Mouse (Mus musculus) ES-E14 (cell line): ENCODE measurements around the gene Daam1. TPM values are rescaled to one million over a fixed set of nuclear protein-coding genes. Genes with fewer than 3 reads are reported as not detected.

ENCODE experiments used
- DNase-seq: peaks from one replicate; pipeline ENCODE4 v3.0.0-alpha.2; 2013; ENCODE audit warnings: low read depth, low spot score
- H3K27ac ChIP-seq: 2 replicates; pipeline ENCODE4 v1.5.1; 2012; ENCODE audit warnings: low read depth, mild to moderate bottlenecking, low read length, moderate library complexity, mixed read lengths; ENCODE audit not compliant: poor library complexity, insufficient read depth, severe bottlenecking
- H3K36me3 ChIP-seq: 2 replicates; pipeline ENCODE4 v1.6.1; 2012; ENCODE audit warnings: mild to moderate bottlenecking, low read length, moderate library complexity, mixed read lengths; ENCODE audit not compliant: control insufficient read depth, poor library complexity, insufficient read depth, severe bottlenecking
- H3K4me1 ChIP-seq, 2 experiments: fragments of 150-350 bp in 1 of 2; sonication (generic) in 1 of 2; 2 replicates each; pipeline ENCODE4 v1.6.1; 2012; ENCODE audit warnings: low read length in 2 of 2, mild to moderate bottlenecking in 1 of 2, mixed read lengths in 1 of 2; ENCODE audit not compliant: control insufficient read depth in 2 of 2, insufficient read depth in 2 of 2, poor library complexity in 1 of 2
- H3K4me3 ChIP-seq, 2 experiments: fragments of 150-350 bp in 1 of 2; sonication (generic) in 1 of 2; 2 replicates each; pipeline ENCODE4 v1.5.1; 2012; ENCODE audit warnings: low read length in 2 of 2, low read depth in 1 of 2, mild to moderate bottlenecking in 1 of 2, mixed read lengths in 1 of 2; ENCODE audit not compliant: insufficient read depth in 1 of 2, poor library complexity in 1 of 2, severe bottlenecking in 1 of 2
- H3K9ac ChIP-seq: 2 replicates; pipeline ENCODE4 v1.6.1; 2012; ENCODE audit warnings: low read depth, mild to moderate bottlenecking, low read length, mixed read lengths; ENCODE audit not compliant: poor library complexity, insufficient read depth, severe bottlenecking
- H3K9me3 ChIP-seq: fragments of 150-350 bp; sonication (generic); 2 replicates; pipeline ENCODE4 v1.6.1; 2012; ENCODE audit warnings: low read depth, mild to moderate bottlenecking, low read length; ENCODE audit not compliant: control insufficient read depth, insufficient read depth
- CHD2 ChIP-seq: IDR thresholded peaks from 2 replicates; pipeline ENCODE4 v1.6.1; 2014; ENCODE audit warnings: mild to moderate bottlenecking, low read depth, low read length, inconsistent platforms
- HCFC1 ChIP-seq: IDR thresholded peaks from 2 replicates; pipeline ENCODE4 v1.6.1; 2012; ENCODE audit warnings: low read length, inconsistent platforms, borderline replicate concordance; ENCODE audit not compliant: insufficient read depth
- MAFK ChIP-seq: IDR thresholded peaks from 2 replicates; pipeline ENCODE4 v1.6.1; 2014; ENCODE audit warnings: mild to moderate bottlenecking, low read depth, low read length, inconsistent platforms; ENCODE audit not compliant: insufficient read depth
- ZC3H11A ChIP-seq: IDR thresholded peaks from 2 replicates; pipeline ENCODE4 v1.6.1; 2012; ENCODE audit warnings: low read depth, mild to moderate bottlenecking, inconsistent platforms, low read length, borderline replicate concordance
- ZNF384 ChIP-seq: IDR thresholded peaks from 2 replicates; pipeline ENCODE4 v1.6.1; 2012; ENCODE audit warnings: low read depth, low read length, inconsistent platforms
- in situ Hi-C, 2 experiments: fragments of 600-800 bp; cut with MboI; formaldehyde crosslinking; loops; one replicate each; pipeline ENCODE4 v1.15.1; 2025; ENCODE audit warnings: low sequenced_read_pairs in 2 of 2, inconsistent platforms in 1 of 2; ENCODE audit not compliant: unreplicated experiment in 2 of 2
- total RNA-seq: library from RNA; depleted of rRNA; stranded (reverse); fragments of 300-350 nt; gene quantifications from 2 replicates; pipeline ENCODE4 v1.2.3, GENCODE M21; 2012

Daam1 gene
- total RNA-seq, 1 experiment = 15.8 TPM

- Histone ChIP-seq H3K4me1 (no peaks in the 10 kb centered on the region; a peak in 1 of 4 replicates), H3K27ac (no peak overlapping the region), H3K36me3 (0 out of 2 replicates have a peak, but pooled peaks cover 2% of the 10 kb centered on the region), H3K9ac (no peak overlapping the region), H3K4me3 (no peak overlapping the region), H3K9me3 (no peaks in the 10 kb centered on the region)
- DNase-seq = no peak
- no peak for TF ChIP-seq MAFK
- no peak for TF ChIP-seq ZNF384
- no peak for TF ChIP-seq HCFC1
- TF ChIP-seq ZC3H11A = no peak
- no peak for TF ChIP-seq CHD2
- in situ Hi-C loops = no loop called here
These were observed 130.8 kb downstream of the Daam1 start for GRCm38 (mm10) chr12:71961671-71962070.

DNA sequence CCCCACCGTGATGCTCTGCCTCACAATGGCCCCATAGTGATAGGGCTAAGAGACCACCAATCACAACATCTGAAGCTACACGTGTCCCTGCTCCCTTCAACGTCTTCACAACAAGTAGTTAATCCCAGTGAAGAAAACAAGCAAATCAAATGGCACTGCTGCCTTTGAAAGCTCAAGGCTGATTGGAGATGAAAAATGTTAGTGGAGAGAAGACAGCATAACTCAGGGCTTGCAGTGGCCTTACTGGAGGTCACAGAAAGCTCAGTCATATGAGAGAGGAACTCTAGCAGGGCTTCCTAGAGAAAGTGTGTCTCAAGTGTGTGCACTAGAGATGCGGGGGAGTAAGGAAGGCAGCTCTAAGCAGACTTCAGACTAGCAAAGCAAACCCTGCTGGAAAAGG, 131.7 kb downstream of the Daam1 start:
- Histone ChIP-seq H3K4me3 (no peak overlapping the region), H3K4me1 (no peaks in the 10 kb centered on the region; a peak in 1 of 4 replicates)
- in situ Hi-C loops = no loop called here

GRCm38 (mm10) chr12:71968592-71968991, 137.7 kb downstream of the Daam1 start:
- no peak overlapping the region for H3K9ac ChIP-seq
- TF ChIP-seq ZNF384 = no peak
- no peak for TF ChIP-seq ZC3H11A
- TF ChIP-seq HCFC1 = no peak
- no peak for TF ChIP-seq CHD2
- no peak for TF ChIP-seq MAFK
- 0 out of 4 replicates have a peak, but pooled peaks cover 0 to 2% of the 10 kb centered on the region in 2 experiments for H3K4me1 ChIP-seq
- H3K27ac ChIP-seq = no peak overlapping the region
- H3K4me3 ChIP-seq = no peak overlapping the region
- no peaks in the 10 kb centered on the region for H3K36me3 ChIP-seq
- in situ Hi-C loops = no loop called here
- DNase-seq = no peak
- no peaks in the 10 kb centered on the region for H3K9me3 ChIP-seq

More for the DNA sequence above, 131.7 kb downstream of the Daam1 start:
- no peak overlapping the region for H3K9ac ChIP-seq
- H3K27ac ChIP-seq = no peak overlapping the region
- TF ChIP-seq CHD2 (no peak), ZNF384 (no peak), MAFK (no peak), ZC3H11A (no peak), HCFC1 (no peak)
- no peak for DNase-seq
- H3K9me3 ChIP-seq = no peaks in the 10 kb centered on the region
- 0 out of 2 replicates have a peak, but pooled peaks cover 2% of the 10 kb centered on the region for H3K36me3 ChIP-seq

DNA sequence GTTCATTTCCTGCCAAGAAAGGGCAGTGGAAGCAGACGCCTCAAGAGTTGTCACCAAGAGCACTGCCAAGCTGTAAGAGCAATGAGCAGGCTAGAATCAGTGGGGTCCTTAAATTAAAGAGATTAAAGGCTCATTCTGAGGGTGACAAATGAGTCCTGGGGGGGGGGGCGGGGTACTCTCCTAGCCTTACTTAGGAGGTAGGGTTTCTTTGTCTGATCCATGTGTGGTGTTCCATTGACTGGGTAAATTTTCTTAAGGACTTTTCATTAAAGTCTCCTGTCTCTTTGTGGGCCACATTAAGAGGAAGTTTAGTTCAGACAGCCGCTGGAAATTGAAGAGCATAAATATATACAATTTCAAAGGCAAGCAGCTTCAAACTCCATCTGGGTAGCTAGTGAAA, 138.1 kb downstream of the Daam1 start:
- TF ChIP-seq HCFC1 (no peak), ZC3H11A (no peak), MAFK (no peak), CHD2 (no peak), ZNF384 (no peak)
- Histone ChIP-seq H3K9me3 (no peaks in the 10 kb centered on the region), H3K36me3 (no peaks in the 10 kb centered on the region), H3K27ac (no peak overlapping the region), H3K4me3 (no peak overlapping the region), H3K9ac (no peak overlapping the region), H3K4me1 (0 out of 4 replicates have a peak, but pooled peaks cover 0 to 2% of the 10 kb centered on the region in 2 experiments)
- in situ Hi-C loops = no loop called here
- no peak for DNase-seq
